Mouse (Mus musculus): ENCODE measurements around the gene Fxyd4. TPM values are rescaled to one million over a fixed set of nuclear protein-coding genes. Genes with fewer than 3 reads are reported as not detected.

The Fxyd4 gene
- total and polyA plus RNA-seq, 3 experiments: not detected

GRCm38 (mm10) chr6:117966729-117967128, 29.2 kb upstream of the Fxyd4 start:
- H3K27ac ChIP-seq (ENCODE audit: insufficient read depth, low read depth): no peak overlapping the region
- H3K27me3 ChIP-seq (replicated peaks): peaks cover 37% of the 10 kb centered on the region
- dilution Hi-C loops (cut with MboI; ENCODE audit: extremely low pct_ligation_motif_present, extremely low pct_unique_long_range_greater_than_20kb, low sequenced_read_pairs) (no loop called here), in situ Hi-C loops (cut with MboI; ENCODE audit: low pct_ligation_motif_present, low pct_unique_long_range_greater_than_20kb, low sequenced_read_pairs) (no loop called here)
- no peak overlapping the region for H3K4me3 ChIP-seq (replicated peaks in 1 of 3; ENCODE audit: low read depth in 2 of 3, low read length in 2 of 3, poor library complexity in 1 of 3)
- DNase-seq (ENCODE audit: extremely low read depth): peak; percentile 29
- no peaks in the 10 kb centered on the region for H3K36me3 ChIP-seq (replicated peaks in 1 of 2; ENCODE audit: control insufficient read depth in 1 of 2, insufficient read depth in 1 of 2, low read length in 1 of 2)
- no peak overlapping the region for H3K4me2 ChIP-seq (ENCODE audit: insufficient read depth, low read depth, poor library complexity, severe bottlenecking)
- no peaks in the 10 kb centered on the region for H3K79me2 ChIP-seq (replicated peaks; ENCODE audit: control insufficient read depth, extremely low read depth, insufficient read depth, poor library complexity, severe bottlenecking)
- H3K9me3 ChIP-seq (replicated peaks; ENCODE audit: low read length): peaks cover 11% of the 10 kb centered on the region
- TF ChIP-seq MYC (IDR thresholded peaks at IDR 0.05; ENCODE audit: low read depth, low read length): no peak
- TF ChIP-seq ZNF384 (IDR thresholded peaks at IDR 0.05; ENCODE audit: low read depth, low read length): no peak
- TF ChIP-seq PAX5 (IDR thresholded peaks at IDR 0.05; ENCODE audit: low read length): no peak
- TF ChIP-seq KAT2A (IDR thresholded peaks at IDR 0.05; ENCODE audit: insufficient replicate concordance, low read length): no peak
- no peak for TF ChIP-seq GABPA (IDR thresholded peaks at IDR 0.05; ENCODE audit: insufficient replicate concordance, low read depth, low read length)
- peak; percentile 58 for TF ChIP-seq RAD21 (IDR thresholded peaks at IDR 0.05; ENCODE audit: low read depth, low read length)
- TF ChIP-seq JUN (IDR thresholded peaks at IDR 0.05; ENCODE audit: insufficient read depth, low read depth, low read length): no peak
- peak; percentile 47 for TF ChIP-seq SMC3 (IDR thresholded peaks at IDR 0.05; ENCODE audit: low read depth, low read length)
- TF ChIP-seq NRF1 (IDR thresholded peaks at IDR 0.05; ENCODE audit: low read depth, low read length): no peak
- no peak for TF ChIP-seq MAX (IDR thresholded peaks at IDR 0.05; ENCODE audit: low read length)
- peak in 1 of 2 experiments; percentile 64; a peak in 2 of 4 replicates for TF ChIP-seq CTCF (conservative IDR thresholded peaks at IDR 0.05 in 1 of 2, IDR thresholded peaks at IDR 0.05 in 1 of 2; ENCODE audit: low read depth in 2 of 2, low read length in 2 of 2)
- 0 out of 2 replicates have a peak, but pooled peaks have one; percentile 12 for TF ChIP-seq MEF2A (IDR thresholded peaks at IDR 0.05; ENCODE audit: borderline replicate concordance, low read depth, low read length)
- peaks cover 0 to 9% of the 10 kb centered on the region in 2 experiments; a peak in 2 of 4 replicates for H3K4me1 ChIP-seq (ENCODE audit: control insufficient read depth in 1 of 2, insufficient read depth in 2 of 2)
- no peak overlapping the region for H3K9ac ChIP-seq (ENCODE audit: insufficient read depth, low read depth)

GRCm38 (mm10) chr6:117963201-117963600, 25.7 kb upstream of the Fxyd4 start:
- H3K4me3 ChIP-seq (replicated peaks in 1 of 3; ENCODE audit: low read depth in 2 of 3, low read length in 2 of 3, poor library complexity in 1 of 3): no peak overlapping the region
- H3K79me2 ChIP-seq (replicated peaks; ENCODE audit: control insufficient read depth, extremely low read depth, insufficient read depth, poor library complexity, severe bottlenecking): no peaks in the 10 kb centered on the region
- H3K9me3 ChIP-seq (replicated peaks; ENCODE audit: low read length): peaks cover 11% of the 10 kb centered on the region
- no peak overlapping the region for H3K27ac ChIP-seq (ENCODE audit: insufficient read depth, low read depth)
- TF ChIP-seq SMC3 (IDR thresholded peaks at IDR 0.05; ENCODE audit: low read depth, low read length): peak; percentile 13; the same call in 1 of the 2 replicates
- no peak for TF ChIP-seq JUN (IDR thresholded peaks at IDR 0.05; ENCODE audit: insufficient read depth, low read depth, low read length)
- peak; percentile 13 to 43; a peak in 3 of 4 replicates for TF ChIP-seq CTCF (conservative IDR thresholded peaks at IDR 0.05 in 1 of 2, IDR thresholded peaks at IDR 0.05 in 1 of 2; ENCODE audit: low read depth in 2 of 2, low read length in 2 of 2)
- H3K9ac ChIP-seq (ENCODE audit: insufficient read depth, low read depth): no peak overlapping the region
- dilution Hi-C loops (cut with MboI; ENCODE audit: extremely low pct_ligation_motif_present, extremely low pct_unique_long_range_greater_than_20kb, low sequenced_read_pairs) (no loop called here), in situ Hi-C loops (cut with MboI; ENCODE audit: low pct_ligation_motif_present, low pct_unique_long_range_greater_than_20kb, low sequenced_read_pairs) (no loop called here)
- H3K4me1 ChIP-seq (ENCODE audit: control insufficient read depth in 1 of 2, insufficient read depth in 2 of 2): peaks cover 0 to 9% of the 10 kb centered on the region in 2 experiments; a peak in 2 of 4 replicates
- no peaks in the 10 kb centered on the region for H3K36me3 ChIP-seq (replicated peaks in 1 of 2; ENCODE audit: control insufficient read depth in 1 of 2, insufficient read depth in 1 of 2, low read length in 1 of 2)
- no peak overlapping the region for H3K4me2 ChIP-seq (ENCODE audit: insufficient read depth, low read depth, poor library complexity, severe bottlenecking)
- peak; percentile 6 for DNase-seq (ENCODE audit: extremely low read depth)
- H3K27me3 ChIP-seq (replicated peaks): peaks cover 34% of the 10 kb centered on the region

Measured in CH12.LX (cell line).